Mouse (Mus musculus) embryonic fibroblast, embryonic 13.5 days (primary cell): ENCODE results near the gene Cd52.

ENCODE experiments used
- CTCF ChIP-seq: IDR thresholded peaks from 2 replicates; pipeline ENCODE4 v1.5.1; 2011; ENCODE audit warnings: mild to moderate bottlenecking, control low read depth, low read length, moderate library complexity, borderline replicate concordance; ENCODE audit not compliant: insufficient read depth
- POLR2A ChIP-seq: IDR thresholded peaks from 2 replicates; pipeline ENCODE4 v1.6.1; 2011; ENCODE audit warnings: low read depth, mild to moderate bottlenecking, control low read depth, low read length, moderate library complexity

DNA sequence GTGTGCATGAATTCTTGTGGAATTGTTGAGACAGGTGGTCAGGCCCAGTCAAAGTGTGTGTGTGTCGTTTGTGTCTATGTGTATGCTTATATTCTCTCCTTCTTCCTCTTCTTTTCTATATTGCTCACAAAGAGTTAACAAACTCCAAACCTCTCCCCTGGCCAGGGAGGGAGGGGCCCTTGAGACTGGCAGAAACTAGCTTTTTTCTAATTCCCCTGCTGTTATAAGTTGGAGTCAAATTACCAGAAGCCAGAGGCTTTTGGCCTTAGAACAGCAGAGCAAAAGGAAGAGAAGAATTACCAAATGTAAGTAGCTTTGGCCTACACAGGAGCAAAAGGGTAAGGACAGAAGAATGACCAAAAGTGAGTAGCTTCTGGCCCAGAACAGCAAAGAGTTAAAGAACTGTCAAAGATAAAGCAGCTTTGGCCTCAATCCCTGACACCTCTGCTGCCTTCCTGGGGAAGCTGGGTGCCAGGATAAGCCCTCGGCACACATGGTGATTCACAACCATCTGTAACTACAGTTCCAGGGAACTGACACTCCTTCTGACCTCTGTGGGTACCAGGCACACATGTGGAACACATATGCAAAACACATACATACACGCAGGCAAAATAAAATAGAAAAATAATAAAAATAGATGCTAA lies 41.5 kb upstream of the Cd52 start:
- TF ChIP-seq CTCF (no peak), POLR2A (no peak)
